ENCODE assay signal across 29 mouse cellular contexts in the genomic region with DNA sequence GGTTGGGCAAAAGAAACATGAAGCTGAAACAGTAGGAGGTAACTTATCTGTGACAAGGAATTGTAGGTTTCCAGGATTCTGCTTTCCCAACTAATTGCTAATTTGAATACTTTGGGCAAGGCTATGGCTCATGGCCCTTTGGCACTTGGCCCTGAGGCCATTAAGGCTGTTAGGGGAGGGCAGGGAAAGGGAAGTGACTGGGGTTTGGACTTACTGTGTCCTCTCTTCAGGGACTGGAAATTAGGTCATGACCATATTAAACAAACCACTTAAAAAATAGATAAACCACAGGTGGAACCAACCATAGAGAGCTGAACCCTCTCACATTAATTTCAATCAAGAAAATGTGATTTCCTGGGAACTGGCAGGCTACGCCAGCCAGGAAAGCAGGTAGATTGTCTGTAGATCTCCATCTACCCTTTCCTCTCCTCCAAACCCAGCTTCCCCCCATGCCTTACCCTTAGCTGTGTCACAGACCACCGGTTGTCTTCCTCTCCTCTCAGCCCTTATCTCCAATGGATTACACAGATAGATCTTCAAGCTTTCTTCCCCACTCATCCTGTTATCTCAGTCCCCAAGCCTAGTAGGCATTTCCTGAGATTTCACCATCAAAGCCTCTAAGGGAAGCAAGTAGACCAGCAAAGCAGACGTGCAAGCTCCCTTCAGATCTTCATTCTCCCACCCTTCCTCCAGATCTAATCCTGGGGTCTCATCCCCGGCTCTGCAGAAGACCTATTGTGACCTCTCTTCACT. TPM values are rescaled to one million over a fixed set of nuclear protein-coding genes. Genes with fewer than 3 reads are reported as not detected.
DNase-seq lines count a peak whose midpoint lies in the region; ATAC-seq and TF ChIP-seq lines count a peak whose summit lies in the region.
"Had no signal": no experiment of that assay in that cellular context is flagged by ENCODE, and none has a peak within 500 bp of the region (broad histone marks: within the 10 kb centered on the region; RNA-seq: fewer than 3 reads in every experiment).

No protein-coding gene starts in this region.

- H3K4me3 ChIP-seq in kidney, adult 2 months (ENCODE audit: insufficient read depth, low read depth, low read length) = no peak overlapping the region
- no peak overlapping the region for H3K4me3 ChIP-seq in liver, adult 2 months (ENCODE audit: insufficient read depth, low read depth, low read length)
- no peak overlapping the region for H3K4me3 ChIP-seq in liver, embryonic 11.5 days (ENCODE audit: low read depth, low read length)
- H3K4me3 ChIP-seq: embryonic facial prominence, embryonic 13.5 days; forebrain, embryonic 10.5 days; forebrain, embryonic 15.5 days; hindbrain, embryonic 10.5 days; hindbrain, embryonic 15.5 days; lung, embryonic 15.5 days; megakaryocyte, embryonic 14.5 days; midbrain, embryonic 12.5 days; myocyte; neural tube, embryonic 12.5 days; stomach, embryonic 15.5 days had no signal

- peak; percentile 29 for DNase-seq in kidney, adult 2 months
- DNase-seq in kidney, adult 9 months = no peak
- DNase-seq in liver, adult 2 months (ENCODE audit: extremely low read depth, low read depth, low spot score) = peak; percentile 12
- DNase-seq in liver, embryonic 11.5 days (ENCODE audit: low spot score) = no peak
- DNase-seq in gastrocnemius, postnatal 10 days = no peak
- DNase-seq: cerebellum, adult 11 months; cerebellum, adult 9-10 months; gastrocnemius, postnatal 36 days; heart, postnatal 14 days; kidney, adult 11 months; liver; retina, postnatal 1 day; right cerebral cortex, postnatal 14 days had no signal

- 70% methylated on average over 4 of the region's 4 CpGs for WGBS in kidney, adult 2 months
- WGBS in liver, adult 2 months = 55% methylated on average over 4 of the region's 4 CpGs
- 32% methylated on average over 4 of the region's 4 CpGs for WGBS in liver, embryonic 11.5 days

- H3K79me2 ChIP-seq in liver, adult 2 months (ENCODE audit: control insufficient read depth, insufficient read depth, low read length) = no peaks in the 10 kb centered on the region

- H3K9ac ChIP-seq in liver, adult 2 months (ENCODE audit: low read depth, low read length) = no peak overlapping the region
- no peak overlapping the region for H3K9ac ChIP-seq in liver, embryonic 11.5 days (ENCODE audit: low read depth, low read length)
- H3K9ac ChIP-seq: embryonic facial prominence, embryonic 13.5 days; forebrain, embryonic 15.5 days; hindbrain, embryonic 15.5 days; lung, embryonic 15.5 days; midbrain, embryonic 12.5 days; neural tube, embryonic 12.5 days; stomach, embryonic 15.5 days had no signal

- no peaks in the 10 kb centered on the region for H3K36me3 ChIP-seq in kidney, adult 2 months (ENCODE audit: control insufficient read depth, insufficient read depth, low read length)
- H3K36me3 ChIP-seq in liver, adult 2 months (ENCODE audit: control insufficient read depth, insufficient read depth, low read length) = no peaks in the 10 kb centered on the region
- H3K36me3 ChIP-seq in liver, embryonic 11.5 days (ENCODE audit: control insufficient read depth, insufficient read depth, low read length) = no peaks in the 10 kb centered on the region
- H3K36me3 ChIP-seq: embryonic facial prominence, embryonic 13.5 days; forebrain, embryonic 10.5 days; forebrain, embryonic 15.5 days; hindbrain, embryonic 10.5 days; hindbrain, embryonic 15.5 days; lung, embryonic 15.5 days; midbrain, embryonic 12.5 days; neural tube, embryonic 12.5 days; stomach, embryonic 15.5 days had no signal

- no peaks in the 10 kb centered on the region for H3K9me3 ChIP-seq in liver, embryonic 11.5 days (ENCODE audit: control insufficient read depth, low read length)
- H3K9me3 ChIP-seq: embryonic facial prominence, embryonic 13.5 days; forebrain, embryonic 10.5 days; forebrain, embryonic 15.5 days; hindbrain, embryonic 10.5 days; hindbrain, embryonic 15.5 days; lung, embryonic 15.5 days; megakaryocyte, embryonic 14.5 days; midbrain, embryonic 12.5 days; neural tube, embryonic 12.5 days; stomach, embryonic 15.5 days had no signal

- no peaks in the 10 kb centered on the region for H3K4me1 ChIP-seq in kidney, adult 2 months (ENCODE audit: control insufficient read depth, insufficient read depth, low read length)
- H3K4me1 ChIP-seq in liver, adult 2 months (ENCODE audit: control insufficient read depth, insufficient read depth, low read length) = no peaks in the 10 kb centered on the region
- H3K4me1 ChIP-seq in liver, embryonic 11.5 days (replicated peaks; ENCODE audit: control insufficient read depth, insufficient read depth, low read length) = no peaks in the 10 kb centered on the region
- H3K4me1 ChIP-seq: embryonic facial prominence, embryonic 13.5 days; forebrain, embryonic 10.5 days; forebrain, embryonic 15.5 days; hindbrain, embryonic 10.5 days; hindbrain, embryonic 15.5 days; lung, embryonic 15.5 days; megakaryocyte, embryonic 14.5 days; midbrain, embryonic 12.5 days; neural tube, embryonic 12.5 days; stomach, embryonic 15.5 days had no signal

- no peak for TF ChIP-seq CTCF in kidney, adult 2 months (conservative IDR thresholded peaks at IDR 0.05; ENCODE audit: insufficient read depth, insufficient read length, low read depth, low read length)
- no peak for TF ChIP-seq CTCF in liver, adult 2 months (IDR thresholded peaks at IDR 0.05; ENCODE audit: low read depth, low read length)

- no peak overlapping the region for H3K27ac ChIP-seq in kidney, adult 2 months (ENCODE audit: insufficient read depth, low read depth, low read length)
- H3K27ac ChIP-seq in liver, adult 2 months (replicated peaks; ENCODE audit: insufficient read depth, low read depth, low read length) = no peak overlapping the region
- no peak overlapping the region for H3K27ac ChIP-seq in liver, embryonic 11.5 days (ENCODE audit: low read depth, low read length)
- H3K27ac ChIP-seq: embryonic facial prominence, embryonic 13.5 days; forebrain, embryonic 10.5 days; forebrain, embryonic 15.5 days; hindbrain, embryonic 10.5 days; hindbrain, embryonic 15.5 days; kidney, postnatal 0 days; lung, embryonic 15.5 days; midbrain, embryonic 12.5 days; neural tube, embryonic 12.5 days; stomach, embryonic 15.5 days had no signal

- H3K4me2 ChIP-seq in liver, embryonic 11.5 days = no peak overlapping the region
- H3K4me2 ChIP-seq: embryonic facial prominence, embryonic 13.5 days; forebrain, embryonic 15.5 days; hindbrain, embryonic 15.5 days; lung, embryonic 15.5 days; midbrain, embryonic 12.5 days; neural tube, embryonic 12.5 days; stomach, embryonic 15.5 days had no signal

- ATAC-seq in liver, embryonic 11.5 days (replicated peaks; ENCODE audit: low FRiP score) = no peak
- ATAC-seq in granulocyte monocyte progenitor cell, adult 5-6 weeks (replicated peaks; ENCODE audit: poor library complexity, severe bottlenecking) = peak; percentile 72
- ATAC-seq: forebrain, embryonic 15.5 days; inflammation-experienced regulatory T-cells, adult 6 months had no signal

- TF ChIP-seq POLR2A in kidney, adult 2 months (IDR thresholded peaks at IDR 0.05; ENCODE audit: low read depth, low read length) = no peak
- no peak for TF ChIP-seq POLR2A in liver, adult 2 months (IDR thresholded peaks at IDR 0.05; ENCODE audit: extremely low read depth, insufficient read depth, low read length)

- no peaks in the 10 kb centered on the region for H3K27me3 ChIP-seq in kidney, adult 2 months (replicated peaks; ENCODE audit: control insufficient read depth, insufficient read depth, low read length)
- no peaks in the 10 kb centered on the region for H3K27me3 ChIP-seq in liver, adult 2 months (ENCODE audit: control insufficient read depth, insufficient read depth, low read length)
- H3K27me3 ChIP-seq in liver, embryonic 11.5 days (replicated peaks; ENCODE audit: control insufficient read depth, insufficient read depth, low read length) = no peaks in the 10 kb centered on the region
- H3K27me3 ChIP-seq: CH12.LX; embryonic facial prominence, embryonic 13.5 days; forebrain, embryonic 15.5 days; hindbrain, embryonic 15.5 days; lung, embryonic 15.5 days; megakaryocyte, embryonic 14.5 days; midbrain, embryonic 12.5 days; neural tube, embryonic 12.5 days; stomach, embryonic 15.5 days had no signal

RNA-seq across cellular contexts. Expression of a gene that starts 40.1 kb away (rescaled TPM):
- 7.9 and 9.7 TPM in 2 replicates for polyA plus RNA-seq in kidney, adult 2 months (2012; rRNA removed)
- total RNA-seq in liver, adult 2 months (2014; rRNA removed) = 9.5 and 12.0 TPM in 2 replicates
- polyA plus RNA-seq in liver, adult 2 months (2012; rRNA removed) = 2.8 and 3.0 TPM in 2 replicates
- 24.6 and 25.7 TPM in 2 replicates for polyA plus RNA-seq in liver, embryonic 11.5 days (2014; fragmentation: Nextera tagmentation; extraction: Ambion mirVana)
- total RNA-seq in granulocyte monocyte progenitor cell, adult 5-6 weeks (2014; fragmentation: Nextera tagmentation) = 0.60 and 3.1 TPM in 2 replicates
- 0.34 and 0.93 TPM in 2 replicates for total RNA-seq in granulocyte monocyte progenitor cell, adult 5-6 weeks (2017)
- 10 to 100 TPM; 19.1 to 19.7 TPM for total RNA-seq in gastrocnemius, postnatal 10 days (2021)
- total RNA-seq: CH12.LX had no signal
- polyA plus RNA-seq: C2C12; inflammation-experienced regulatory T-cells, adult 6 months; myocyte had no signal

Comparison
In these comparisons a context has a peak if more than half of its experiments do, and no peak if none do; other contexts are left out.
1. DNase-seq: peak in kidney, adult 2 months (single experiment) and liver, adult 2 months (single experiment); none in kidney, adult 9 months (single experiment), liver, embryonic 11.5 days (single experiment) and gastrocnemius, postnatal 10 days (single experiment).